Comparison of ENCODE assay signal across 8 mouse cellular contexts in genomic region chr14:47354111-47354577, GRCm38 (mm10). TPM values are rescaled to one million over a fixed set of nuclear protein-coding genes. Genes with fewer than 3 reads are reported as not detected.
DNase-seq lines count a peak whose midpoint lies in the region; ATAC-seq and TF ChIP-seq lines count a peak whose summit lies in the region.

No protein-coding gene starts in this region.

- no peaks in the 10 kb centered on the region for H3K9me3 ChIP-seq in intestine, postnatal 0 days (ENCODE audit: control insufficient read depth)
- no peaks in the 10 kb centered on the region for H3K9me3 ChIP-seq in forebrain, embryonic 15.5 days

- ATAC-seq in intestine, postnatal 0 days: peak; percentile 76
- ATAC-seq in forebrain, embryonic 15.5 days (replicated peaks): no peak
- ATAC-seq in activated CD4-positive, CD25-positive, alpha-beta regulatory T cell, adult 4 months: no peak

- intact Hi-C loops in left cerebral cortex, adult 2 months (cut with DNase I): no loop called here
- intact Hi-C loops in left cerebral cortex, postnatal 14 days (cut with DNase I): no loop called here
- intact Hi-C loops in gastrocnemius, postnatal 36 days (cut with DNase I): no loop called here

- TF ChIP-seq CTCF in left cerebral cortex, adult 2 months (IDR thresholded peaks at IDR 0.05): peak; percentile 33
- TF ChIP-seq CTCF in intestine, postnatal 0 days (IDR thresholded peaks at IDR 0.05; ENCODE audit: low read depth): peak; percentile 63

- H3K27me3 ChIP-seq in intestine, postnatal 0 days (replicated peaks; ENCODE audit: control insufficient read depth, insufficient read depth, low read length): no peaks in the 10 kb centered on the region
- H3K27me3 ChIP-seq in forebrain, embryonic 15.5 days: no peaks in the 10 kb centered on the region

- DNase-seq in left cerebral cortex, adult 2 months (ENCODE audit: extremely low spot score in 1 of 2, low spot score in 2 of 2): no peak
- no peak for DNase-seq in left cerebral cortex, postnatal 14 days (ENCODE audit: low spot score in 2 of 2)
- DNase-seq in adipocyte (ENCODE audit: low spot score): peak; percentile 63
- DNase-seq in monocyte, adult 2 months (ENCODE audit: low read depth in 1 of 2, low spot score in 2 of 2): peak; percentile 49 to 65
- no peak for DNase-seq in gastrocnemius, postnatal 36 days

- 0 out of 2 replicates have a peak overlapping the region, but pooled peaks have one; percentile 9 for H3K4me2 ChIP-seq in intestine, postnatal 0 days (replicated peaks; ENCODE audit: low read depth)
- no peak overlapping the region for H3K4me2 ChIP-seq in forebrain, embryonic 15.5 days (replicated peaks)

- H3K4me1 ChIP-seq in intestine, postnatal 0 days (replicated peaks; ENCODE audit: control insufficient read depth, insufficient read depth, low read length): 0 out of 2 replicates have a peak, but pooled peaks cover 5% of the 10 kb centered on the region
- no peaks in the 10 kb centered on the region for H3K4me1 ChIP-seq in forebrain, embryonic 15.5 days

- H3K4me3 ChIP-seq in left cerebral cortex, adult 2 months: no peak overlapping the region
- no peak overlapping the region for H3K4me3 ChIP-seq in intestine, postnatal 0 days (ENCODE audit: low read depth, low read length)
- no peak overlapping the region for H3K4me3 ChIP-seq in forebrain, embryonic 15.5 days

- WGBS in intestine, postnatal 0 days: 51% methylated on average over 8 of the region's 8 CpGs
- 68% methylated on average over 8 of the region's 8 CpGs for WGBS in forebrain, embryonic 15.5 days

- H3K27ac ChIP-seq in left cerebral cortex, adult 2 months: no peak overlapping the region
- H3K27ac ChIP-seq in intestine, postnatal 0 days (ENCODE audit: low read depth, low read length): peak overlapping the region; percentile 54
- no peak overlapping the region for H3K27ac ChIP-seq in forebrain, embryonic 15.5 days (replicated peaks)

- no peaks in the 10 kb centered on the region for H3K36me3 ChIP-seq in intestine, postnatal 0 days (ENCODE audit: control insufficient read depth, insufficient read depth)
- no peaks in the 10 kb centered on the region for H3K36me3 ChIP-seq in forebrain, embryonic 15.5 days

- H3K9ac ChIP-seq in intestine, postnatal 0 days (ENCODE audit: low read depth, low read length): no peak overlapping the region
- H3K9ac ChIP-seq in forebrain, embryonic 15.5 days (replicated peaks): no peak overlapping the region

RNA-seq across cellular contexts. Expression of gene Lgals3, which starts 13.4 kb away (rescaled TPM):
- total RNA-seq in left cerebral cortex, adult 2 months (2021): under 1 TPM; 0.32 to 0.33 TPM
- total RNA-seq in left cerebral cortex, postnatal 14 days (2021): under 1 TPM; 0.34 to 0.75 TPM
- polyA plus RNA-seq in intestine, postnatal 0 days (2015; fragmentation: Nextera tagmentation; extraction: Ambion mirVana): 207 and 273 TPM in 2 replicates
- total RNA-seq in gastrocnemius, postnatal 36 days (2021): 1 to 10 TPM; 2.8 to 5.8 TPM
- polyA plus RNA-seq in forebrain, embryonic 15.5 days (2015; fragmentation: Nextera tagmentation; extraction: Ambion mirVana): 1.8 and 2.6 TPM in 2 replicates
- 10 to 100 TPM; 43.2 to 70.4 TPM for polyA plus RNA-seq in activated CD4-positive, CD25-positive, alpha-beta regulatory T cell, adult 4 months (2017; shearing (Covaris generic))

RNA-seq across cellular contexts. Expression of gene Mapk1ip1l, which starts 56.1 kb away (rescaled TPM):
- 10 to 100 TPM; 46.7 to 51.9 TPM for total RNA-seq in left cerebral cortex, adult 2 months (2021)
- total RNA-seq in left cerebral cortex, postnatal 14 days (2021): 10 to 100 TPM; 62.3 to 72.8 TPM
- polyA plus RNA-seq in intestine, postnatal 0 days (2015; fragmentation: Nextera tagmentation; extraction: Ambion mirVana): 30.8 and 31.2 TPM in 2 replicates
- 10 to 100 TPM; 21.6 to 22.5 TPM for total RNA-seq in gastrocnemius, postnatal 36 days (2021)
- polyA plus RNA-seq in forebrain, embryonic 15.5 days (2015; fragmentation: Nextera tagmentation; extraction: Ambion mirVana): 58.8 and 59.7 TPM in 2 replicates
- 10 to 100 TPM; 50.1 to 56.1 TPM for polyA plus RNA-seq in activated CD4-positive, CD25-positive, alpha-beta regulatory T cell, adult 4 months (2017; shearing (Covaris generic))

Comparison
In these comparisons a context has a peak if more than half of its experiments do, and no peak if none do; other contexts are left out.
1. DNase-seq: peak in adipocyte (single experiment) and monocyte, adult 2 months (2 of 2); none in left cerebral cortex, adult 2 months (0 of 2), left cerebral cortex, postnatal 14 days (0 of 2) and gastrocnemius, postnatal 36 days (0 of 2).